Mouse (Mus musculus) ovary, adult 18-20 months (tissue): ENCODE data around the gene Slc38a1.
A peak's percentile ranks its signal among the peaks of the same experiment; 100 is the strongest.
"Not testable (repeated sequence)": the region's sequence is repeated elsewhere in the genome, so short reads cannot be mapped to it uniquely, and the experiment has no call there.

Experiments
- DNase-seq: peaks from one replicate; pipeline ENCODE4 v3.0.0; 2022; ENCODE audit warnings: low spot score, mixed read lengths

Slc38a1 gene

GRCm38 (mm10) chr15:96658275-96658602 lies 15.5 kb upstream of the Slc38a1 start:
- DNase-seq, result no peak

- DNase-seq, result no peak
Measured at GRCm38 (mm10) chr15:96657576-96658274, 15.0 kb upstream of the Slc38a1 start.

DNA sequence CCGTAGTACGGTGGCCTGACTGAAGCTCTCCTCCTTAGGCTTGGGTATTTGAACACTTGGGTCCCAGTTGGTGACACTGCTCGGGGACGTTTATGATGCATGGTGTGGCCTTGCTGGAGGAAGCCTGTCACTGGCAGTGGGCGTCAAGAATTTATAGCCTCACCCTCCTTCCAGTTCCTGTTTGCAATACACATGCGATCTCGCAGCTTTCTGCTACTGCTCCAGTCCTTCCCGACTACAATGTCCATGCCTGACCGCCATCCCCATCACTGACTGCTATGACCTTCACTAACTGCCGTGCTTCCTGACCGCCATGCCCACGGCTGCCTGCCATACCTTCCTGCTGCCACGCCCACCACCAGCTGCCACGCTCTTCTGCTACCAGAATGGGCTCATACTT lies 12.8 kb upstream of the Slc38a1 start:
- no peak for DNase-seq

DNA sequence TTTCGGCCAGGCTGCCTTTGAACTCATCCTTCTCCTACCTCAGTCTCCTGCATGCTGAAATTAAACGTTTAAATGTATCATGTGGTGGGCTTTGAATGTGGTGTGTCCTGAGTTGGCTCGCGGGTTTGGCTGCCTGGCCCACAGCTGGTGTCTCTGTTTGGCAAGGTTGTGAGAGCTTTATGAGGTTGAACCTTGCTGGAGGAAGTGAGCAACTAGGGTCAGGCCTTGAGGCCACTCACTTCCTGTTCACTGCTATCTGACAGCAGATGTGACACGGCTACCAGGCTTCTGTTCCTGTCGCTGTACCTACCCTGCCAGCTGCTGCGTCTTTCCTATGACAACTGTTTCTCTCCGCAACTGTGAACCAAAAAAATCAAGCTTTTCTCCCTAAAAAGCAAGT lies 12.0 kb upstream of the Slc38a1 start:
- no peak for DNase-seq

DNA sequence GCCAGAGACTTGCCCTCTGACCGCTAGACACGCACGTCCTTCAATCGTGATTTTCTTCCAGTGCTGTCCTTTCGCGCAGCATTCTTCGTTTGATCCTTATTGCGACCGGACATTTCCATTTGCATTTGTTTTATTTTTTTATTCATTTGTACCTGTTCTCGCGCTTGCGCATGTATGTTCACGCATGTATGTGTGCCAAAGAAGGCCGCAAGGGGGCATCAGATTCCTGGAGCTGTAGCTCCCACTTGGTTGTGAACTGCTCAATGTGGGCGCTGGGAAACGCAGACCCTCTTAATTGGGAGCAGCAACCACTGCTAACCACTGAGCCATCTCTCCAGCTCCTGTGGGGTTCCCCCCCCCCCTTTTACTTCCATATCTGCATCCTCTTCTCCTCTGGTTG lies 10.3 kb upstream of the Slc38a1 start:
- no peak for DNase-seq

GRCm38 (mm10) chr15:96652531-96652930 lies 9.8 kb upstream of the Slc38a1 start:
- DNase-seq, result no peak

DNA sequence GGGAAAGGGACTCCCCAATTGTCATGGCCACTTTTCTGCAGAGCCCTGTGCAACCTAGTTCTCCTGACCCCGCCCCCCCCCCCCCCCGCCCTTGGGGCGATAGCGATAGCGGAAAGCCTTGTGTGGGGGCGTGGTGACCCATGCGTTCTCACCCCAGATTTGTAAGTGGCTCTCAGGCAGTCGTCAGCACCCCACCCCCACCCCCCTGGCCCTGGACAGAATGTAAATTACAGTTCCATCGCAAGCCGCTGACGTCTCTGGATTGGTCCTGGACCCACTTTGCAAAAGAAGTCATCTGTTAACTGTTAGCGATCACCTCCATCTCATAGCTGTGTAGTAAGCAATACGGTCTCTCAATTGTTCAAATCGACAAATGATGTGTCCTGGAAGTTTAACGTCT lies 4.7 kb upstream of the Slc38a1 start:
- DNase-seq, result no peak

GRCm38 (mm10) chr15:96641821-96642435 lies 785 bp downstream of the Slc38a1 start:
- peak; percentile 12 for DNase-seq

DNA sequence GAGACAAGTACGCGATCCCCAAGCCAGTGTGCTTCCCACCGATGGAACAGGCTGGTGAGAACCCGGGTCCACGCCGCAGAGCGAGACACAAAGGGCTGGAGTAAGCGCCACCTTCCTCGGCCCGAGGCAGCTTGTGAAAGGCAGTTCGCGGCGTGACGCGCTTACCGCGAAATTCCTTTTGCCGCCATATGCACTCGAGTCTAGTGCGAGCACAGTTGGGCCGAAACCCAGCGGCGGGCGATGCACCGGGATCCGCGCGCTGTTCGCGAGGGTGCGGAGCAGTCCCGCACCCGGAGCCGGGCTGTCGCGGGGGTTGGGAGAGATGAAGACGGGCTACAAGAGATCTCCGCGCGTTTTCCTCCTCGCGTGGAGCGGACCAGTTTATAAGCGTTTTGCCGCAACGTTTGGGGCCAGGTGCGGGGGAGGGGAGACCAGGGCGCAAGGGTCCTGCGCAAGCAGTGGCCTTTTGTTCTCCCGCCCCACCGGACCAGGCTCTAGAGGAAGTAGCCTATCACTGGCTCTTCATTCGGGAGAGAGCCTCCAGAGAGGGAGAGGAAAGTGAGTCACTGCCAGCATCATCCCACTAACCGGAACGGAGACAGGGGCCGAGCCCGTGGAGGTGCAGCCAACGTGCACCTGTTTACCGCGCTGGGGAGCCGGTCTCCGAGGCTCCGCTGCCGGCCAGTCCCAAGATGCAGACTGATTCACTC lies 1.4 kb downstream of the Slc38a1 start:
- DNase-seq, result peak; percentile 45

DNA sequence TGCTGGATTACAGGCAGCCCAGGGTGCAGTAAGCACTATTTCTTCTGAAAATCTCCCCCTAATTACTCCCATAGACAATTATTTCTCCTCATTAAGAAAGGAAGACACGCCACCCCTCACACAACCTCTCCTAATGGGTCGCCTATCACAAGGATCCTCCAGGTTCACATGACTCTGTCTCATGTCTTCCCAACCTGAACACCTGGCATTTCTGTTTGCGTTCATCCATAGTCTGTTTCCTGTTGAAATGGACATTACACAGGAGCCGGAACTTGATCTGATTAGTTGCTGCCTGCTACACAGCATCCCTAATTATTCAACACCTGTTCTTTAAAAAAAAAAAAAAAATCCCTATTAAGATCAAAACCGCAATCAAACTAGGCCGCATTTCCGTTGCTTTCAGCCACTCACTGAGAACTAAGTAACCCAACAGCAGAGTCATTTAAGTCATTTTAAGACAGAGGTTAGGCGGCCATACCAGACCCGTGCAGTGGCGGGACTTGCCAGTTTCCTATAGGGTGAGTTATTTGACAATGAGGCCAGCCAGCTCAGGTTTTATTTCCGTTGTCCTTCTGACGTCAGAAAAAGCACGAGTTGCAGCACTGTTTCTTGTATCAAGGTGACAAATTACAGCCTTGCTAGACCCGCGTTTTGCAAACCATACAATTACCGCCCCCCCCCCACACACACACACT lies 2.3 kb downstream of the Slc38a1 start:
- DNase-seq, result no peak

DNA sequence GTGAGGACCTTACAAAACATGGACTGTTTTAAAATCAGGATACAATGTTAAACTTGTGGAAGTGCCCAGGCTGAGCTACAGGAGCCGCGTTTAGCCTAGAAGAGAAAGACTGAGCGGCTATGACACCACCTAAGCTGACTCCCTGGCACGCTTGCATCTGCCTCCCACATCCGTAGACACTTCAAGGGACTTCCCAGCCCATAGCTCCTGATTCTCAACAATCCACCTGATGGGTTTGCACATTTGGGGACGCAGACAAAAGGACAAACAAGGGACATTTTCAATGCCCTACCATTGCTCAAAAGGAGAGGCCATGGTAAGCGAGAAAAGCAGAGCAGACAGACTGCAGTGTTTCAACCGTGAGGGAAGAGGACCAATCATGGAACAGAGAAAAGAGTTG lies 3.1 kb downstream of the Slc38a1 start:
- no peak for DNase-seq

DNA sequence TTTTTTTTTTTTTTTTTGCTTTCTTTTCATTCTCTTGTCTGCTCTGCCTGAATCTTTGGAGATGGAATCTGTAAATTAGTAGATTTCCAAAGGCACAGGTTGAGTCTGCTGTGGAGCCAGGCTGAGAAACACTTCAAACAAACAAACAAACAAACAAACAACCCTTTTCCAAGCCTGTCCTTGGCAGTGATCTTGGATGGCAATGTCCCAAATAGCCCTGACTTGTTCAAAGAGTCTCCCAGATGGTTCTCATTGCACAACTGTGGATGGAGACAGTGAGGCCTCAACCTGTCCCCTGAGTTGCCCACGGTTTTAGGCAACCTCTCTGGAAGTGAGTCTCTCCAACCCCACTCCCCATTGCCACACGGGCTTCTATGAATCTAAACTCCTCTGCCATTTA lies 4.1 kb downstream of the Slc38a1 start:
- DNase-seq, result no peak

DNA sequence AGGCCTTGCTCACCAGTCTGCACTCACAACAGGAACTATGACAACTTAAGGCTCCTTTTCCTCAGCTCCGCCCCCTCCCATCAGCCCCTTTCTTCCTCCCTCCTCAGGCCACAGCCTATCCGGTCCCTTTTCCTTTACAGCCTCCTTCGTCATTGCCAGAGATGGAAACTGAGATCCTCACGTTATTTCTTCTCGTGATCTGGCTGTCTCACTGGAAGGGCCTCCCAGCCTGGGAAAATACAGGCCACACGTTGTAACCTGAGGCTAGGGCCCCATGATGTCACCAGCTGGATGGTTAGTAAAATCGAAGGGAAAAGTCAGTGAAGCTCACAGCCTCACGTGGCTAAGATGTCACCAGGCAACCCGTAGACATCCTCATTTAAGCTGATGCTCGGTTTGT lies 4.5 kb downstream of the Slc38a1 start:
- no peak for DNase-seq

DNA sequence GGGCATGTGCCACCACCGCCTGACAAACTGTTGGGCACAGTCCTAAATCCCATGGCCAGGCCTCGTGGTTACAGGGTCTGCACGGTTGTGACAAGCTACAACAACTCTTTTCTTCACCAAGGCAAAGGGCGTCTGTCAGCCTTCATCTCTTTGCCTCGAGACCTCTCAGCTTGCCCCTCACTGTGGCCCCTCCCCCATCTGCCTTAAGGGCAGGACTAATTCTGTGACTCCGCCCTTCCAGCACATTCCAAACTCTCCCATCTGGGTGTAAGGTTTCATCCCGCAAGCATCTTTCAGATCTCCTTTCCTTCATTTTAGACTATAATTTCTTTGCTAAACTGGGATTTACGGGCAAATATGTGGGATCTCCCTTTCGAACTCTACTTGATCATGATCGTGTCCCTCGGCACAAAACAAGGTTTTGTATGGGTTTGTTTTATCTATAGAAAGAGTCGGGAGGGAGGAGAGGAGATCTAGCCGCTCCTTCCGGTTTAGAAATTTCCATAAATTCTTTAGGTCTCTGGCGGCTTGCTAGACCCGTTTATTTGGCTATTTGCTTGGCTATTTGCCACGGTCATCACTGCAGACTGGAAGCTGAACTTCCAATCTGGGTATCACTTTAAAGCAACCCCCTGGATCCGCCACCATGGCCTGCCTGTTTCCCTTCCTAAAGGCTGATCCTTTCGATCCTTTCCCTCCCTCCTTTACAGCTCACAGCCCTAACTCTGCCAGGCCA lies 7.9 kb downstream of the Slc38a1 start:
- no peak for DNase-seq

DNA sequence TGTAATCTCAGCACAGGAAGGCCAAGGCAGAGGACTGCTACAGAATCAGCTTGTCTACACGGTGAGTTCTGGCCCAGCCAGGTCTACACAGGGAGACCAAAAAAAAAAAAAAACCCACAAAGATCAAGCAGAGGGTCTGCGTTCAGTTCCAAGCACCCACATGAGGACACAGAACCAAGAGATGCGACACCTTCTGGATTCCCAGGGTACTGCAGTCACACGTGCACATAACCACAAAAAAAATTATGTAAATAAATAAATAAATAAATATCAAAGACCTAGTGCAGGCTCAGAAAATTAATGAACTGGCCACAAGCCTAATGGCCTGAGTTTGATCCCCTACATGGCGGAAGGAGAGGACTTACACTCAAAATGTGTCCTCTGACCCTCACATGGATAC lies 10.5 kb downstream of the Slc38a1 start:
- no peak for DNase-seq

GRCm38 (mm10) chr15:96631107-96631718 lies 11.5 kb downstream of the Slc38a1 start:
- no peak for DNase-seq

DNA sequence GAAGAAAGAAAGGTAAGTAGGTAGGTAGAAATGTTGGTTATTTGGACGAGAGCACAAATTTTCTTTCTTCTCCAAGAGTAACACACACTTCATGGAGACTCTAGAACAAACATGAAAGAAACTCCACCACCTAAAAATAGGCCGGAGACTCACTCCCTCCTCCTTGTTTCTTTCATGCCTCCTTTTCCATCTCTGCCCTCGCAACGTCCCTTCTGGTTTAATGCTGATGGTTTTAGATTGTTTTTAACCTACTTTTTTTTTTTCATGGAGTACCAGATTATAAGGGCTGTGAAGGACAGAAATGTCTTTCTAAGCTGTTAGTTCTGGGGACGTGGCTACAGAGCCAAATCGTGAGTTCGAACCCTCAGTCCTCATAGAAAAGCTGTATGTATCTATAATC lies 14.5 kb downstream of the Slc38a1 start:
- DNase-seq, result no peak

DNA sequence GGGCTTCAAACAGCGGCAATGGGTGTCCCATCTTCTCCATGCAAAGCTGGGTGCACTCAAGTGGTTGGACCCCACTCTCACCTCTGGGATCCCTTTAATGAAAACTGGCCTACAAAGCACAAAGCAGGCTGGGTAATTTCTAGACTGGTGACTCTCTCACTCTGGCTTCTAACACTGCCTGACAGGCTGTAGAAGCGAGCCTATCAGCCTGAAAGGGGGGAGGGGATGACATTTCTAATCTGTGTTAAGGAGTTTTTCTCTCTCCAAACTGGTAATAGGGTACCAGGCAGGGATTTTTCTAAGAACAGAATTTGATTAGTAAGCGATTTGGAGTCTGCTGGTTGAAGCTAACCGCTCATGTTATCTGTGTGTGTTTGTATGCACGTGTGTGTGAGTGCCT lies 15.8 kb downstream of the Slc38a1 start:
- no peak for DNase-seq

DNA sequence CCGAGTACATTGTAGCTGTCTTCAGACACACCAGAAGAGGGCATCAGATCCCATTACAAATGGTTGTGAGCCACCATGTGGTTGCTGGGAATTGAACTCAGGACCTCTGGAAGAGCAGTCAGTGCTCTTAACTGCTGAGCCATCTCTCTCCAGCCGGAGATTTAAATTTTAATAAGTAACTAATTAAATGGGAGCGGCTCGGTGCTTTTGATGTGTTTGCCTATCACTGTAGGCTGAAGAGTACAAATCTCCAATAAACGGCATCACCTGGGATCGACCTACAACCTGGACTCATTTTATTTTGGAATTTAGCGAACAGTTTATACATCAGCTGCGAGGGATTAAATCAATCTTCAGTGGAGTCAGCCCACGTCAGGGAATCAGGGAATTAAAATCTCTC lies 17.7 kb downstream of the Slc38a1 start:
- not testable (repeated sequence) for DNase-seq

DNA sequence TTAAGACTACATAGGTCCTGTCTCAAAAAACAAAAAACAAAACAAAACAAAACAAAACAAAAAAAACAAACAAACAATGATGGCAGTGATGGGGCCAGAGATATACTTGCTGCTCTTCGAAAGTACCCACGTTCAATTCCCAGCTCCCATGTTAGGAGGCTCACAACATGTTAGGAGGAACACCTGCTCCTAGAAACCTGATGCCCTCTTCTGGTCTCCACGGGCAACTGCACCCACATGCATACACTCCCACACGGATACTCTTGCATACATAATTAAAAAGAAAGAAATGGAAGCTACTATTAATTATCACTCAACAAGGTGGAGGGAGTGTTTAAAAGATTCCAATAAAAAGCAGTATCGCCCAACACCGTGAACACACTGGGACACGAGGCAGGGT lies 20.3 kb downstream of the Slc38a1 start:
- no peak for DNase-seq

DNA sequence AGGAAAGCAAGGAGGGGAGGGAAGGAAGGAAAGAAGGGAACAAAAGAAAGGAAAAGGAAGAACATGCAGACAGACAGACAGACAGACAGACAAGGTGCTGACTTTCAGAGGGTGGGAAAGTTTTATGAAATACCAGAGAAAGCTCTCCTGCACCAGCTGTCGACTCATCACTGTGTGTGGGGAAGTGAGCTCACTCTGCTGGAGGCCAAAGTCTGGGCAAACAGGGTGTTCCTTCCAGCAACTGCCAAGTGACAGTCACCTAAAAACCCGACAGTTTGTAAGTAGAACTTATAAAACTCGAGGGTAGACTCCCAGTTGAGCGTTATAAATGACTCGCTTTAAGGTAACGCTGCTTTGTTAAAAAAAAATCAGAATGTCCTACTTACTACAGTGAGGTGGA lies 21.0 kb downstream of the Slc38a1 start:
- no peak for DNase-seq

DNA sequence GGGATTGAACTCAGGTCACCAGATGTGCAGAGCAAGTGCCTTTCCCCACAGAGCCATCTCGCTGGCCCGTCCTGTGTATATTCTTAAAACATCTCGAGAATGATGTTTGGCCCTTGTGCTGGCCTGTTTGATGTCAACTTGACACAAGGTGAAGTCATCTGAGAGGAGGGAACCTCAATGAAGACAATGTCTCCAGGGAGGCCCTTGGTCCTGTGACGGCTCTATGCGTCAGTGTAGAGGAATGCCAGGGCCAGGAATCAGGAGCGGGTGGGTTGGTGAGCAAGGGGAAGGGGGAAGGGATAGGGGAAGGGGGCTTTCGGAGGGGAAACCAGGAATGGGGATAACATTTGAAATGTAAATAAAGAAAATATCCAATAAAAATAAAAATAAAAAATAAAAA lies 25.2 kb downstream of the Slc38a1 start:
- no peak for DNase-seq
